Mouse (Mus musculus) cerebellum, adult 9-10 months (tissue): ENCODE data around the gene Rad9a.
A peak's percentile ranks its signal among the peaks of the same experiment; 100 is the strongest.

Experiments
- DNase-seq: peaks from one replicate; pipeline ENCODE4 v3.0.0; 2022

The Rad9a gene

GRCm38 (mm10) chr19:4162646-4163542, 38.6 kb downstream of the Rad9a start, which contains the start of gene Rps6kb2:
Gene Rps6kb2 (minus strand): TSS chr19:4163354.
- peak; percentile 97 for DNase-seq

DNA sequence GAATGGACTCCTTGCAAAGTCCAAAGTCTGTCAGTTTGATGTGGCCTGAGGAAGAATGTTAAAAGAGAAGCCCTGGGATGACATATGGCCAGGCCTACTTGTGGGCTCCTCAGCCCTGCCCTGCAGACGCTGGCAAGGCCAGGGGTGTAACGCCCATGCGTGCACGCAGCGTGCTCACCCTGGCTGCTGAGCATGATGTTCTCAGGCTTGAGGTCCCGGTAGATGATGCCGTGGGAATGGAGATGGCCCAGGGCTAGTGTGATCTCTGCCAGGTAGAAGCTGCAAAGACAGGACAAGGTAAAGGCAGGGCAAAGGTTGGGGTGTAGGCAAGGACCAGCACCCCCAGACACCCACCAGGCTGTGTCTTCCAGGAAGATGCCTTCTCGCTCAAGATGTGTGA, 42.4 kb downstream of the Rad9a start:
- peak; percentile 34 for DNase-seq

GRCm38 (mm10) chr19:4156771-4157170, 44.7 kb downstream of the Rad9a start:
- DNase-seq, result no peak

DNA sequence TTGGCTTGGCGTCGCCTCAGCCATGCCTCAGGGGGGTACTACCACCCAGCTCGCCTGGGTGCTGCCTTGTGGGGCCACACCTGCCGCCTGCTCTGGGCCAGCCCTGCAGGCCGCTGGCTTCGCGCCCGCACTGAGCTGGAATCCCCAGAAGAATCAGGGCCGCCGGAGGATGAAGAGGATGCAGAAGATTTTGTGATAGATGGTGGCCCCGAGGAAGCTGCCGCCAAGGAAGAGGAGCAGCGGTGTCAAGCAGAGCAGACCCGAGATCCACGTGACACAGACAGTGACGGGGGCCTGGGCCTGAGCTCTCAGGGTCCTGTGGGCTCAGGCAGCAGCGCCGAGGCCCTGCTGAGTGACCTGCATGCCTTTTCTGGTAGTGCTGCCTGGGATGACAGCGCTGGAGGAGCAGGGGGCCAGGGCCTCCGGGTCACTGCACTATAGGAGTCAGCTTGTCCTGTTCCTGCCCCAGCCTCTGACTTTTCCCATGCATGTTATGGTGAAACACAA, 45.3 kb downstream of the Rad9a start:
- no peak for DNase-seq

- DNase-seq, result no peak
Measured at GRCm38 (mm10) chr19:4155223-4156072, 46.0 kb downstream of the Rad9a start.

GRCm38 (mm10) chr19:4154437-4155222, 46.8 kb downstream of the Rad9a start:
- no peak for DNase-seq

DNA sequence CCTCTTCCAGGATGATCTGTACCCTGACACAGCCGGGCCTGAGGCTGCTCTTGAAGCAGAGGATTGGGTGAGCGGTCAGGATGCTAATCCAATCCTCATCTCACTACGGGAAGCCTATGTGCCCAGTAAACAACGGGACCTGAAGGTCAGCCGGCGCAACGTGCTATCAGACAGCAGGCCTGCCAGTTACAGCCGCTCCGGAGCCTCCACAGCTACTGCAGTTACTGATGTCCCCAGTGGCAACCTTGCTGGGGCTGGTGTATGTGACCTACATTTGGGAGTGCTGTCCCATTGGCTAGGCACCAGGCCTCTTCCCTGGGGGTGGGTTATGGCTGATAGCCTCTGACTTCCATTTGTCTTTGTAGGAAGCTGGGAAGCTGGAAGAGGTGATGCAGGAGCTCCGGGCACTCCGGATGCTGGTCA, 48.2 kb downstream of the Rad9a start, which contains the start of gene Ptprcap:
Ptprcap (plus strand) TSS at position 373 of the 423 bp plus-strand sequence.
- DNase-seq, result peak; percentile 85

DNA sequence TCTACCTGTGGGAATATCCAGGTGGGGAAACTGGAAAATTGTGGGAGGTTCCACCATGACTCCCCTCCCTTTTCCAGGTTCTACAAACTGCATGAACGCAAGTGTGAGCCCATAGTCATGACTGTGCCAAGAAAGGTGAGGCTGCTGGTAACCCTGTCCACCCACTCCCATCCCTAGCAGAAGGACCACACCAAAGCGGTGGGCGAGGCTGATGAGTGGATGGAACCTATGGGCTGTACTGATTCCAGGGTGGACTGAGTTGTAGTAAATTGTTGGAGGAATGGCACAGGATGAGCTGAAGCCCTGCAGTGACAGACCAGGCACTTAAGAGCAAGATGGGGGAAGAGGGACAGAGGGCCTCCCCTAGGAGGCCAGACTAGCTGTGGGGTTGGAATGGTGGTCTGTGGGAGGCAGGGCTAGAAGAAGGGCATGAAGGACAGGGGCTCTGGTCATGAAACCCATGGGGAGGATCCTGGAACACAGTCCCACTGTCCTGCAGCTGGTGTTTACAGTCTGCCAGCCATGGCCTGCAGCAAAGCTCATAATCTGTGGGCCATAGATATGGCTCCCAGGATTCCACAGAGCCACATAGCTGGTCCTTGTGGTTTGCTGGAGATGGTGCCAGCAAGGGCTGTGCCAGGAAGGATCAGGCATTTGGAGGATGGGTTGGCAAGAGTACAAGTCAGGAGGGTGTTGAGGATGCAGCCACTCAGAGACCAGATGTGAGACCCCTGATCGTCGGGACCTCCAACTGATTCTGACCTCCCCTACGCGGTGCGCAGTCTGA, 48.8 kb downstream of the Rad9a start:
- DNase-seq, result peak; percentile 52

DNA sequence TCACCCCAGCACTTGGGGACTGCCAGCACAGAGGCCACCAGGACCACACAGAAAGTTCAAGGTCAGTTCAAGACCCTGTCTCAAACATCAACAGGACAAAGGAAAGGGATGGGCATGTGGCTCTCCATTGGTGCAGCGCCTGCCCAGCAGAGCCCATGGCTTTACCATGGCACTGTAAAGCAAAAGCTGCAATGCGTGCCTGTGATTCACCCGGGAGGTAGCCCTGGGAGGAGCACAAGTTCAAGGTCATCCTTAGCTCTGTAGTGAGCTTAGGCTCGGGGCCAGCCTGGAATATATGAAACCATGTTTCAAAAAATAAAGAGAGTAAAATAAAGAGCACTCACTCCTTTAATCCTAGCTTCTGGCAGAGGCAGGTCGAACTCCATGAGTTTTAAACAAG, 49.6 kb downstream of the Rad9a start:
- no peak for DNase-seq

DNA sequence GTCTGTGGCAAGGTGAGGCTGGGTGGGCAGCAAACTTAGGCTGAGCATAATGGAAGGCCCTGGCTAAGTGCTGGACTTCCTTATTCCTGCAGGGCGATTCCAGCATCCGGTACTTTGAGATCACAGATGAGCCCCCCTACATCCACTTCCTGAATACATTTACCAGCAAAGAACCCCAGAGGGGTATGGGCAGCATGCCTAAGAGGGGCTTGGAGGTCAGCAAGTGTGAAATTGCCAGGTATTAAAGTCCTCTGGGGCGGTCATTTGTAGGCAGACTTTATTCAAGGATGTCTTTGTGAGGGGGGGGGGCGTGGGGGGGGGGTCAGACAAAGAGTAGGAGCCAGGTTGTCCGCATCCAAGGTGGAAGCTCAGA, 50.0 kb downstream of the Rad9a start:
- peak; percentile 52 for DNase-seq

- no peak for DNase-seq
Measured at GRCm38 (mm10) chr19:4150567-4151487, 50.6 kb downstream of the Rad9a start.

DNA sequence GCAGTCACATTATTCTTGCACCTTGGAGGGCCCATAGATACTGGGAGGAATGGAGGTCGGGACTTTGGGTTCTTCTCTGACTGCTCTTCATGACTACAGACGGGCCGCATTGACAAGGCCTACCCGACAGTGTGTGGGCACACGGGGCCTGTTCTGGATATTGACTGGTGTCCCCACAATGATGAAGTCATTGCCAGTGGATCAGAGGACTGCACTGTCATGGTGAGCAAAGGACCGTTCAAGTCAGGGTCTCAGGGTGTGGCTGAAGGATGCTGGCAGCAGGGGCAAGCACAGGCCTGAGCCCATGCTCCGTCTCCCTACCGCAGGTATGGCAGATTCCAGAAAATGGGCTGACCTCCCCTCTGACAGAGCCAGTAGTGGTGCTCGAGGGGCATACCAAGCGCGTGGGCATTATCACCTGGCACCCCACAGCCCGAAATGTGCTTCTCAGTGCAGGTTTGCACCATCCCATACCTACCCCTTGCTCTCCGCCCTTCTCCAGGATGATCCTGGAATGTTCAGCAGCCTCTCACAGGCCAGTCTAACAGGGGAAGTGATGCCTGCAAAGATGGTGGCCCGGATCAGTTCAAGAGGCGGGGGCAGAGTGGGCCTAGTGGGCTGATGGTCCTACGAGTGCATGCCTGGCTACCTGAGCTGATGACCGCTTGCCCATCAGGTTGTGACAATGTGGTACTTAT, 51.5 kb downstream of the Rad9a start:
- no peak for DNase-seq

DNA sequence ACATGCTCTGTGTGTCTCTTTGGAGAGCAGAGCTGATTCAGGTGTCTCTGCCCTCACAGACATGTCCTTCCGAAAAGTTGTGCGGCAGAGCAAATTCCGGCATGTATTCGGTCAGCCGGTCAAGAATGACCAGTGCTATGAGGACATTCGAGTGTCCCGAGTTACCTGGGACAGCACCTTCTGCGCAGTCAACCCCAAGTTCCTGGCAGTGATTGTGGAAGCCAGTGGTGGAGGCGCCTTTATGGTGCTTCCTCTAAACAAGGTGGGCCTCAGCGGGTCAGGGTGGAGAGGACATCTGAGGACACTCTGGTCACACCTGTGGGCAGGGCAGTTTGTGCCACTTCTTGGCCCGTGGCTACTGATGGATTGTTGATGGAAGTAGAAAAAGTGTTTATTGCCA, 52.2 kb downstream of the Rad9a start:
- peak; percentile 52 for DNase-seq

DNA sequence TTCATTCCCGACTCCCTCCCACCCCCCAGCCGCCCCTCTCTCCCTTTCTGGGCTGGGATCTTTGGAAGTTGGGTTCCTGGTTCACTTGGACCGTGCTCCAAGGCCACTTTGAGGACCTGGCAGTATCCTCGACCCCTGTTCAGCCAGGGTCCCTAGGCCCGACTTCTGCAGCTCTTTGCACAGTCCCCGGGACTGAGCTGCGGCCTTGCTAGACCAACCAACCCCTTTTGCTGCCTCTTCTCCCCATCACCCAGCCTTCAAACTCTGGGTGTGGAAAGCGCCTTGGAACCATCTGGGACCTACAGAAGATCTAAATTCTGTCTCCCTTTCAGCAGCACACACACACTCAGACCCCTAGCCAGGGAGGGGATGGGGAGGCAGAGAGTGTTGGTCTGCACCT, 52.6 kb downstream of the Rad9a start:
- peak; percentile 52 for DNase-seq

DNA sequence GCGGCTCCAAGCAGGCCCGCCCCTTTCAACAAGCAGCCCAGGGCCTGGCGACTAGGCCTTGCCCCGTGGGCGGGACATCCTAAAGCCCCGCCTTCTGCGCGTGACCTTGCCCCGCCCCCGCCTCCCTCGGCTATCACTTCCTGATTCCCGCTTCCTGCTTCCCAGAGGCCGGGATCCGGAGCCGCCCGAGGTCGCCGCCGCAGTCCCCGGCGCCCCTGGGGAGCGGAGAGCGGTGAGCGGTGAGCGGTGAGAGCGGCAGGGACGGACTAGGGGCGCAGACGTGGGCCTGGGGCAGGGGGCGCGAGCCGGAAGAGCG, 53.0 kb downstream of the Rad9a start, which contains the start of gene Coro1b:
Coro1b (plus strand) TSS at position 129 of the 316 bp plus-strand sequence.
- DNase-seq, result peak; percentile 95

- no peak for DNase-seq
Measured at GRCm38 (mm10) chr19:4147782-4148490, 53.5 kb downstream of the Rad9a start.

DNA sequence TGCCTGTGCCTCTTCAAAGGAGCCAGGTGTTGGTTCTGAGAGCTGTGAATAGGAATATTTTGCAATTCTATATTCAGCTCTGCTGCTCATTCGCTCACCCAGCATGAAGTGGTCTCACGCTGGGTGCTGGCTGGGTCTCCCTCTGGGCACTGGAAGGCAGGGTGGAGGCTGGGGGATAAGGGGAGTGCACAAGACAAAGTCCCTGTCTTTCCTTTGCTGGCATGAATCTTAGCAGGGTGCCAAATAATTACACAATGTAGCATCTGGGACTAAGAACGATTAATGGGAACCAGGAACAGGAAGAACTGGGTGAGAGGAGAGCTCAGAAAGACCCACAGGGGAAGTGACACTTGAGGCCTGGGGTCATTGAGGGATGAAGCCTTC, 54.4 kb downstream of the Rad9a start:
- DNase-seq, result peak; percentile 52

- no peak for DNase-seq
Measured at GRCm38 (mm10) chr19:4146366-4147021, 55.0 kb downstream of the Rad9a start.

DNA sequence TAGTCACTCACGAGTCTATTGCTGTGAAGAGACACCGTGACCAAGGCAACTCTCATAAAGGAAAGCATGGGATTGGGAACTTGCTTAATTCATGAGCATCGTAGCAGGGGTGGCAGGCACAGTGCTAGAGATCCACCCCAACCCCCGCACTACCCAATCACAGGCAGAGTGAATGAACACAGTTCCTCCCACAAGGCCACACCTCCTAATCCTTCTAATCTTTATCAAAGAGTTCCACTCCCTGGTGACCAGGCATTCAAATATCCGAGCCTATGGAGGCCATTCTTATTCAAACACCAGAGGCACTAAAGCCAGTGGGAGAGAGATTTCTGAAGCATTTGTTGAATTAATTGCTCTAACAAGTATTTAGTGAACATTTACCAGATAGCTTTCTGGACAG, 55.5 kb downstream of the Rad9a start:
- no peak for DNase-seq
